Mouse (Mus musculus) hindbrain, embryonic 12.5 days (tissue): ENCODE data around the gene BC049352. TPM values are rescaled to one million over a fixed set of nuclear protein-coding genes. Genes with fewer than 3 reads are reported as not detected.

Source experiments
- ATAC-seq: fragments of 200-750 bp; cut with Nextera tagmentation; 2 replicates; pipeline ENCODE4 v1.8.0; 2017; ENCODE audit warnings: moderate TSS enrichment; ENCODE audit not compliant: low FRiP score
- H3K27ac ChIP-seq: fragments of 300-500 bp; sonication (generic); 2 replicates; pipeline ENCODE4 v1.5.1; 2016; ENCODE audit warnings: mild to moderate bottlenecking
- H3K27me3 ChIP-seq: fragments of 300-500 bp; sonication (generic); 2 replicates; pipeline ENCODE4 v1.6.1; 2016; ENCODE audit warnings: mild to moderate bottlenecking
- H3K36me3 ChIP-seq: fragments of 300-500 bp; sonication (generic); 2 replicates; pipeline ENCODE4 v1.6.1; 2016; ENCODE audit warnings: mild to moderate bottlenecking
- H3K4me1 ChIP-seq: fragments of 300-500 bp; sonication (generic); 2 replicates; pipeline ENCODE4 v1.6.1; 2016
- H3K4me2 ChIP-seq: fragments of 300-500 bp; sonication (generic); replicated peaks from 2 replicates; pipeline ENCODE4 v1.6.1; 2016; ENCODE audit warnings: mild to moderate bottlenecking
- H3K4me3 ChIP-seq: fragments of 300-500 bp; sonication (generic); 2 replicates; pipeline ENCODE4 v1.5.1; 2016; ENCODE audit warnings: mild to moderate bottlenecking
- H3K9ac ChIP-seq: fragments of 300-500 bp; sonication (generic); 2 replicates; pipeline ENCODE4 v1.6.1; 2016; ENCODE audit warnings: mild to moderate bottlenecking, moderate library complexity
- H3K9me3 ChIP-seq: fragments of 300-500 bp; sonication (generic); replicated peaks from 2 replicates; pipeline ENCODE4 v1.6.1; 2016; ENCODE audit warnings: mild to moderate bottlenecking
- WGBS: fragments of 180-500 bp; shearing (Covaris S2); methylation state at CpG from one replicate; pipeline ENCODE4 v1.1.7; 2016; 5-methylcytosine and 5-hydroxymethylcytosine counted together
- polyA plus RNA-seq: library from polyadenylated mRNA; unstranded; fragments of >200 nt; fragmentation: Nextera tagmentation; extraction: Ambion mirVana; gene quantifications from 2 replicates; pipeline ENCODE4 v1.2.1, GENCODE M21; 2016

Gene BC049352
- 0.13 TPM in 1 of 2 replicates, not detected in the other for polyA plus RNA-seq

GRCm38 (mm10) chr9:45181770-45182169 is at the start of gene BC049352:
TSS of gene BC049352 (plus strand) at chr9:45182007.
- ATAC-seq: no peak
- H3K27ac ChIP-seq: no peak within 1 kb of the TSS
- H3K9me3 ChIP-seq: no peaks in the 10 kb centered on the region
- 53% methylated on average over 2 of the region's 2 CpGs for WGBS
- H3K27me3 ChIP-seq: no peaks in the 10 kb centered on the region
- H3K9ac ChIP-seq: no peak within 1 kb of the TSS
- H3K4me3 ChIP-seq: no peak within 1 kb of the TSS
- H3K4me1 ChIP-seq: no peaks in the 10 kb centered on the region
- no peaks in the 10 kb centered on the region for H3K36me3 ChIP-seq
- H3K4me2 ChIP-seq: no peak within 1 kb of the TSS

GRCm38 (mm10) chr9:45133484-45134310 is 48.1 kb upstream of the BC049352 start:
- H3K27ac ChIP-seq: no peak overlapping the region
- peaks cover 57% of the 10 kb centered on the region for H3K27me3 ChIP-seq
- WGBS: 24% methylated on average over 5 of the region's 5 CpGs
- H3K9ac ChIP-seq: no peak overlapping the region
- no peak overlapping the region for H3K4me2 ChIP-seq
- ATAC-seq: no peak
- H3K4me1 ChIP-seq: peaks cover 8% of the 10 kb centered on the region
- H3K4me3 ChIP-seq: no peak overlapping the region
- no peaks in the 10 kb centered on the region for H3K36me3 ChIP-seq
- H3K9me3 ChIP-seq: no peaks in the 10 kb centered on the region

GRCm38 (mm10) chr9:45136442-45137169 is 45.2 kb upstream of the BC049352 start:
- Histone ChIP-seq H3K4me1 (peaks cover 15% of the 10 kb centered on the region), H3K27me3 (peaks cover 83% of the 10 kb centered on the region)

GRCm38 (mm10) chr9:45138191-45139032 is 43.4 kb upstream of the BC049352 start, which contains the start of gene Scn4b:
TSS of gene Scn4b (plus strand) at chr9:45138395.
- Histone ChIP-seq H3K4me2 (peak within 1 kb of the TSS; percentile 93), H3K4me1 (peaks cover 15% of the 10 kb centered on the region), H3K9ac (peak within 1 kb of the TSS; percentile 43), H3K4me3 (peak within 1 kb of the TSS; percentile 42), H3K9me3 (no peaks in the 10 kb centered on the region), H3K27ac (no peak within 1 kb of the TSS), H3K27me3 (peaks cover 97% of the 10 kb centered on the region), H3K36me3 (no peaks in the 10 kb centered on the region)
- under 1% methylated on average over 72 of the region's 76 CpGs for WGBS
- ATAC-seq: peak; percentile 68

More at GRCm38 (mm10) chr9:45136442-45137169, 45.2 kb upstream of the BC049352 start:
- no peaks in the 10 kb centered on the region for H3K36me3 ChIP-seq
- no peak overlapping the region for H3K27ac ChIP-seq
- no peak for ATAC-seq
- H3K4me3 ChIP-seq: no peak overlapping the region
- H3K9me3 ChIP-seq: no peaks in the 10 kb centered on the region
- H3K4me2 ChIP-seq: no peak overlapping the region
- WGBS: 8% methylated on average over 7 of the region's 7 CpGs
- H3K9ac ChIP-seq: no peak overlapping the region

GRCm38 (mm10) chr9:45139082-45139481 is 42.7 kb upstream of the BC049352 start:
- H3K9me3 ChIP-seq: no peaks in the 10 kb centered on the region
- no peak overlapping the region for H3K27ac ChIP-seq
- H3K4me1 ChIP-seq: peaks cover 15% of the 10 kb centered on the region
- peak overlapping the region; percentile 42 for H3K4me3 ChIP-seq
- peaks cover 99% of the 10 kb centered on the region for H3K27me3 ChIP-seq
- H3K4me2 ChIP-seq: peak overlapping the region; percentile 93
- 2% methylated on average over 7 of the region's 7 CpGs for WGBS
- H3K9ac ChIP-seq: peak overlapping the region; percentile 43; the same call in 1 of the 2 replicates
- no peaks in the 10 kb centered on the region for H3K36me3 ChIP-seq
- ATAC-seq: no peak

GRCm38 (mm10) chr9:45140945-45141344 is 40.9 kb upstream of the BC049352 start:
- WGBS: 57% methylated on average over 7 of the region's 7 CpGs
- H3K9me3 ChIP-seq: no peaks in the 10 kb centered on the region
- H3K4me2 ChIP-seq: no peak overlapping the region
- H3K4me3 ChIP-seq: no peak overlapping the region
- H3K36me3 ChIP-seq: no peaks in the 10 kb centered on the region
- peaks cover 21% of the 10 kb centered on the region for H3K4me1 ChIP-seq
- peaks cover 99% of the 10 kb centered on the region for H3K27me3 ChIP-seq
- H3K27ac ChIP-seq: no peak overlapping the region
- no peak overlapping the region for H3K9ac ChIP-seq
- ATAC-seq: no peak

- H3K27me3 ChIP-seq: peaks cover 97% of the 10 kb centered on the region
- WGBS: 66% methylated on average over 3 of the region's 3 CpGs
- H3K36me3 ChIP-seq: no peaks in the 10 kb centered on the region
- no peak overlapping the region for H3K27ac ChIP-seq
- H3K4me2 ChIP-seq: no peak overlapping the region
- peaks cover 23% of the 10 kb centered on the region for H3K4me1 ChIP-seq
- no peak for ATAC-seq
- no peak overlapping the region for H3K4me3 ChIP-seq
- H3K9ac ChIP-seq: no peak overlapping the region
- no peaks in the 10 kb centered on the region for H3K9me3 ChIP-seq
Observed at GRCm38 (mm10) chr9:45142686-45143085, 39.1 kb upstream of the BC049352 start.

- ATAC-seq: 0 out of 2 replicates have a peak, but pooled peaks have one; percentile 26
- no peaks in the 10 kb centered on the region for H3K36me3 ChIP-seq
- peaks cover 7% of the 10 kb centered on the region for H3K4me1 ChIP-seq
- no peak overlapping the region for H3K27ac ChIP-seq
- WGBS: 3% methylated on average over 27 of the region's 27 CpGs
- no peaks in the 10 kb centered on the region for H3K9me3 ChIP-seq
- peak overlapping the region; percentile 50 for H3K9ac ChIP-seq
- peak overlapping the region; percentile 70 for H3K4me2 ChIP-seq
- peaks cover 89% of the 10 kb centered on the region for H3K27me3 ChIP-seq
- peak overlapping the region; percentile 32 for H3K4me3 ChIP-seq
Observed at GRCm38 (mm10) chr9:45145533-45146266, 36.1 kb upstream of the BC049352 start.

- peak overlapping the region; percentile 50 for H3K9ac ChIP-seq
- WGBS: 0% methylated on average over 5 of the region's 5 CpGs
- no peak for ATAC-seq
- H3K4me3 ChIP-seq: peak overlapping the region; percentile 32
- peak overlapping the region; percentile 70 for H3K4me2 ChIP-seq
- H3K9me3 ChIP-seq: no peaks in the 10 kb centered on the region
- no peaks in the 10 kb centered on the region for H3K36me3 ChIP-seq
- H3K27ac ChIP-seq: no peak overlapping the region
- peaks cover 7% of the 10 kb centered on the region for H3K4me1 ChIP-seq
- peaks cover 89% of the 10 kb centered on the region for H3K27me3 ChIP-seq
Observed at GRCm38 (mm10) chr9:45146267-45146597, 35.6 kb upstream of the BC049352 start.

GRCm38 (mm10) chr9:45150933-45151332 is 30.9 kb upstream of the BC049352 start:
- H3K4me3 ChIP-seq: no peak overlapping the region
- ATAC-seq: no peak
- H3K36me3 ChIP-seq: no peaks in the 10 kb centered on the region
- no peak overlapping the region for H3K27ac ChIP-seq
- no peak overlapping the region for H3K9ac ChIP-seq
- H3K4me1 ChIP-seq: peaks cover 2% of the 10 kb centered on the region
- H3K9me3 ChIP-seq: no peaks in the 10 kb centered on the region
- H3K4me2 ChIP-seq: no peak overlapping the region
- peaks cover 45% of the 10 kb centered on the region for H3K27me3 ChIP-seq
- WGBS: 70% methylated on average over 1 of the region's 1 CpGs

- H3K36me3 ChIP-seq: no peaks in the 10 kb centered on the region
- H3K4me2 ChIP-seq: no peak overlapping the region
- peaks cover 23% of the 10 kb centered on the region for H3K27me3 ChIP-seq
- 80% methylated on average over 7 of the region's 7 CpGs for WGBS
- no peaks in the 10 kb centered on the region for H3K9me3 ChIP-seq
- H3K9ac ChIP-seq: no peak overlapping the region
- H3K4me1 ChIP-seq: no peaks in the 10 kb centered on the region
- no peak for ATAC-seq
- no peak overlapping the region for H3K4me3 ChIP-seq
- no peak overlapping the region for H3K27ac ChIP-seq
Observed at GRCm38 (mm10) chr9:45153361-45153760, 28.4 kb upstream of the BC049352 start.
